Mouse (Mus musculus): ENCODE data around the gene Hsdl2.
"Not testable (repeated sequence)": the region's sequence is repeated elsewhere in the genome, so short reads cannot be mapped to it uniquely, and the experiment has no call there.

Gene Hsdl2

DNA sequence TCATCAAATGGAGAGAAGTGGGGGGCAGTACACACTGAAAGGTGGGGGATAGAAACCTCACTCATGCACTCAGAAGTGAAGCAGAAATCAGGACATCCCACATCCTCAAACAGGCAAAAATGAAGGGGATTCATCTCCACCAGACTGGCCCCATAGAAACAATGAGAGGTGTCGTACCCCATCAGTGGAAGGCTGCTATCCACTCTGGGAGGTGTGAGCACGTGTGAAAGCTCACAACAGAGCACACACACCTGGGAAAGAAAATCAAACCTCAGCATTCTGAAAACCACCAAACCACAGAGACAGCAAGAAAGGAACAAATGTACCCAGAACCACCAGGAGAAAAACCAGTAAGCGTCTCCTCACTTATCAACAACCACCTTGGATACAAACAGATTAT lies 17.2 kb upstream of the Hsdl2 start:
- no peak for DNase-seq (ENCODE audit: extremely low read depth, insufficient read length, low spot score)

DNA sequence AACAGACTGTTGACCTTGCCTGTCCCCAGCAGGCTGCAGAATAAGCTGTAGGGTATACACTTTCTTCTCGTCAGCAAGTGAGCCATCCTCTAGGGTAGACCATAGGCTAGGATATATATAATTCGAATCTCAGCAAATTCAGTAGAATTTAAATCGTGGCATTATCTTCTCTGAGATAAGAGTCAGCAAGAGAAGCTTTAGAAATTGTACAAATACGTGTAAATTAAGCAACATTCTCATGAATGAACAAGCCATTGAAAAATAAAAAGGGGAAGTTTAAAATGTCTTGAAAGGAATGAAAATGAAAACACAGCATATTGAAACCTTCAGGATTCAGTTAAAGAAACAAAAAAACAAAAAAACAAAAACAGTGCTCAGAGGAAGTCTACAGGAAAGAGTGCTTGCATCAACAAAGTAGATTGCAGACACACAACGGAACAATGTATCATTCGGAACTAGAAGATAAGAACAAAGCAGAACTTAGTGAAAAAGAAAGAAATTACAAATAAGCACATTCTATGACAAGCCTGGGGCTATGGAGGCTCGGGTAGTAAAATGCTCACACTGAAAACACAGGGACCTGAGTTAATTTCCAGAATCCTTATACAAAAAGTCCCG lies 15.7 kb upstream of the Hsdl2 start:
- no peak for DNase-seq (ENCODE audit: extremely low read depth, insufficient read length, low spot score)

- no peak for DNase-seq (ENCODE audit: extremely low read depth, insufficient read length, low spot score)
Measured at GRCm38 (mm10) chr4:59567576-59568260, 13.6 kb upstream of the Hsdl2 start.

- DNase-seq (ENCODE audit: extremely low read depth, insufficient read length, low spot score) = peak; percentile 45
Measured at GRCm38 (mm10) chr4:59569538-59569937, 11.8 kb upstream of the Hsdl2 start.

GRCm38 (mm10) chr4:59570519-59570918 lies 10.8 kb upstream of the Hsdl2 start:
- not testable (repeated sequence) for DNase-seq (ENCODE audit: extremely low read depth, insufficient read length, low spot score)

DNA sequence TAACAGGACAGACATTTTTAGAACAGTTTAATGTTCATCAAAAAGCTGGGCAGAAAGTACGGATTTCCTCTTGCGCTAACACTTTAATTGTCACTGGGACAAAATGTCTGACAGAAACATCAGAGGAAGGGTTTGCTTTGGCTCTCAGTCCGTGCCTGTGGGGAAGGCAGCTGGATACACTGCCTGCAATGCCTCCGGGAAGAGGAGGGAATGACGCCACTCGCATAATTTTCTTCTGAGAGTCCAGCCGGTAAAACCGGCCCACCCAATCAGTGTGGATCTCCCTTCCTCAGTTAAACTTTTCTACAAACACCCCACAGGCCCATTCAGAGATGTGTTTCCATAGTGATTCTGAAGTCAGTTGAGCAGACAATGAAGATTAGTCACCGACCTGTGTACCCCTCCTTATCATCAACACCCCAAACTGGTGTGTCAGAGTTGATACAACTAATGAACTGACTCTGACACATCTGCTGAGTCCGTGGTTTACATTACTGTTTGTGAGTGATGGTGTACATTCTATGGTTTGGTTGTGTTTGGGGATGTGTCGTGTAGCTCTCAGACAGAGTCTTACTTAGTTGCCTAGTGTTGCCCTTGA lies 8.7 kb upstream of the Hsdl2 start:
- no peak for DNase-seq (ENCODE audit: extremely low read depth, insufficient read length, low spot score)

GRCm38 (mm10) chr4:59575184-59575958 lies 6.0 kb upstream of the Hsdl2 start:
- no peak for DNase-seq (ENCODE audit: extremely low read depth, insufficient read length, low spot score)

- peak; percentile 36 for DNase-seq (ENCODE audit: extremely low read depth, insufficient read length, low spot score)
Measured at GRCm38 (mm10) chr4:59580495-59581281, 675 bp upstream of the Hsdl2 start.

- DNase-seq (ENCODE audit: extremely low read depth, insufficient read length, low spot score) = no peak
Measured at GRCm38 (mm10) chr4:59582186-59582585, 823 bp downstream of the Hsdl2 start.

GRCm38 (mm10) chr4:59585097-59585496 lies 3.7 kb downstream of the Hsdl2 start:
- no peak for DNase-seq (ENCODE audit: extremely low read depth, insufficient read length, low spot score)

- no peak for DNase-seq (ENCODE audit: extremely low read depth, insufficient read length, low spot score)
Measured at GRCm38 (mm10) chr4:59587215-59587871, 6.0 kb downstream of the Hsdl2 start.

DNA sequence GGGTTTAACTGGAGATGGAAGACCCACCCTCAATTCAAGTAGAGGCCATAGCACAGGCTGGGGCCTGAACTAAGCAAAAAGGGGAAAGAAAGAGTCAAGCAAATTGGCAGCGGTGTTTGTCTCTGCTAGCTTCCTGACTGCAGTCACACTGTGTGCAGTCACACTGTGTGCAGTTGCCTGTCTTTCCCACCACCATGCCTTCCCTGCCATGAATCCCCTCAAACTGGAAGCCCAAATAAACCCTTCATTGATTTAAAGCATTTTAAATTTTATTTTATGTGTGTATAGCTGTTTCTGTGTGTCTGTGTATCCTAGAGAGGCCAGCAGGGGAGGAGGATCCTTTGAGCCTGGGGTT lies 6.5 kb downstream of the Hsdl2 start:
- DNase-seq (ENCODE audit: extremely low read depth, insufficient read length, low spot score) = no peak

DNA sequence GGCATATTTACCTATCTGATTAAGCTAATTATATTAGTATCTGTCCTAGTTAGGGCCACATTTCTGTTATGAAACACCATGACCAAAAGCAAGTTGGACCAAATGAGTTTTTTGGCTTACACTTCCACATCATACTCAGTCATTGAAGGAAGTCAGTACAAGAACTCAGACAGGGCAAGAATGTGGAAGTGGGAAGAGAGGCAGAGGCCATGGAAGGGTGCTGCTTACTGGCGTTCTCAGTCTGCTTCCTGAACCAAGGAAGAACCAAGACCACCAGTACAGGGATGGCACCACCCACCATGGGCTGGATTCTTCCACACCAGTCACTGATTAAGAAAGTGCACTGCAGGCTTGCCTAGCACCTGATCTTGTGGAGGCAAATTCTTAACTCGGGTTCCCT lies 13.3 kb downstream of the Hsdl2 start:
- DNase-seq (ENCODE audit: extremely low read depth, insufficient read length, low spot score) = no peak

GRCm38 (mm10) chr4:59596556-59596955 lies 15.2 kb downstream of the Hsdl2 start:
- DNase-seq (ENCODE audit: extremely low read depth, insufficient read length, low spot score) = no peak

DNA sequence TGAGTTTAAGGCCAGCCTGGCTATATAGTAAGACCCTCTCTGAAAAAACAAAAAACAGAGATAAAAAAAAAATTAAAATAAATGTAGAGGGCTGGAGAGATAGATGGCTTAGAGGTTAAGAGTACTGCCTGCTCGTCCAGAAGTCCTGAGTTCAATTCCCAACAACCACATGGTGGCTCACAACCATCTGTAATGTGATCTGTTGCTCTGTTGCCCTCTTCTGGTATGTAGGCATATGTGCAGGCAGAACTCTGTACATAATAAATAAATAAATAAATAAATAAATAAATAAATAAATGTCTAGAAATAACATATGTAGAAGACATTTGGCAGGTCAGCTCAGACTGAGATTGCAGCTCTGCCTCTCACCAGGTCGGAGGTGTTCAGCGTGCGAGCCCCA lies 21.3 kb downstream of the Hsdl2 start:
- no peak for DNase-seq (ENCODE audit: extremely low read depth, insufficient read length, low spot score)

- no peak for DNase-seq (ENCODE audit: extremely low read depth, insufficient read length, low spot score)
Measured at GRCm38 (mm10) chr4:59604892-59605291, 23.5 kb downstream of the Hsdl2 start.

GRCm38 (mm10) chr4:59605501-59605900 lies 24.1 kb downstream of the Hsdl2 start:
- no peak for DNase-seq (ENCODE audit: extremely low read depth, insufficient read length, low spot score)

GRCm38 (mm10) chr4:59610411-59610810 lies 29.0 kb downstream of the Hsdl2 start:
- no peak for DNase-seq (ENCODE audit: extremely low read depth, insufficient read length, low spot score)

DNA sequence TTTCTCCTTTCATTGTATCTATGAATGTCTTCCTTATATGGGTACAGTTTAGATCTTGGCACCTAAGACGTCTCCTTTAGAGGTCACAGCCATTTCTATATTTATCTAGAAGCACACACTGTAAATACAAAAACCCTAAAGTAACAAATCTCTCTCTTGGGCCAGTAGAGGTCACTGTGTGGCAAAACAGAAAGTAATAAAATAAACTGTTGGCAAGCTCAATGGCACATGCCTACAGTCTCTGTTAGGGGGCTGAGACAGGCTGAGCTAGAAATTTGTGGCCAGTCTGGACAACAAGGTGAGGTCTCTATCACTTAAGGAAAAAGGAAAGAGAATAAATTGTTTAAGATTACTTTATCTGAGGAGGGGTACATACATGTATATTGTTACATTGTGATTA lies 33.6 kb downstream of the Hsdl2 start:
- peak; percentile 40 for DNase-seq (ENCODE audit: extremely low read depth, insufficient read length, low spot score)

- DNase-seq (ENCODE audit: extremely low read depth, insufficient read length, low spot score) = no peak
Measured at GRCm38 (mm10) chr4:59619611-59620245, 38.4 kb downstream of the Hsdl2 start.
